Mouse (Mus musculus) ZHBTc4 (cell line): ENCODE data around the gene Gpatch8.
A peak's percentile ranks its signal among the peaks of the same experiment; 100 is the strongest.

Source experiments
- DNase-seq: peaks from one replicate; pipeline ENCODE4 v3.0.0-alpha.2; 2011; ENCODE audit warnings: low read depth, low spot score

The Gpatch8 gene

DNA sequence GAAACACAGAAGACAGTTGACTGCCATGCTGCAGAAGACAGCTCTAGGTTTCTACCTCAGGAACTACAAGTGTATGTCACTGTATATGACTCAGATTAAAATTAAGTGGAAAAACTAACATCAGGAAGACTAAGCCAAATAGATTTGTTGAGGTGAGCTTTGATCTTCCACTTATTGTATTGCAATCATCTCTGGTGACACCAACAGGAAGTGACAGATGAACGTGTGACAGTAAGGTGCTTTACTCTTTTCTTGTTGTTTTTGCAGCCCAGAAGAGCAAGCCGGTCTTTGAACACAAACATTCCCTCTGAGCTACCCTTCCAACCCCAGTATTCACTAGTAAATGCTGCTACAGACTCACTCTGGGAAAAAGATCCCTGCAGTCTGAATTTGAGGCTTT is 59.5 kb downstream of the Gpatch8 start:
- no peak for DNase-seq

DNA sequence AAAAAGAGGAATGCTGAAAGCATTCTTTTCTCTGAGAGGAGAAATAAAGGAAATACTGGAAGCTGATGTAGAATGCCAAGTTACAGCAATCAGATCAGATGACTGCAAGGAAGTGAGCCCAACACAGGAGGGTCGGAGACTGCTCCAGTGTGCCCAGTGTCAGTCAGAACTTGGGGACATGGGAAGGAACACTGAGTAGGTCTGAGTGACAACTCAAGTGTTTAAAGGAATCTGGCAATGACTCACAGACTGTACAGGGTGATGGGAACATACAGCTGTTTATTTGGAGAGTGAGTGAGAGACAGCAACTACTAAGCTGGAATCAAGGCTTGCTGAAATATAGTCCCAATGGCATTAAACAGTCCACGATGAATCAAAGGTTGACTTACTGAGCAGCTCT is 60.0 kb downstream of the Gpatch8 start:
- DNase-seq: no peak

DNA sequence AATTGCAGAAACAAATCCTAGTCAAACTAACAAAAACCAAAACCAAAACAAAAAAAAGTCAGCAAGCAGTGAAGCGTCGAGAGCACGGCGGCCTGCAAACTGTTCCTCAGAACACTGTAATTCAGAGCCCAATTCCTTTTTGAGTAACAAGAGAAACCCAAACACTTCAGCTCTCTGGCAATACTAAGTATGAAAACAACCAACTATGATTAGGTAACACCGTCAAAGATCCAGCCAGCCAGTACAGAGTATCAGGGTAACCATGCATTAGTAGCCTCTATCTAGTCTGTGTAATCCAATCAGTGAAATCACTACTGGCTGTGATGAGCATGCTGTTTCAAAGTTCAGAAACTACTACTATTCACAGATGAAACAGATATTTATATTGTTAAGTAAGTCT is 60.5 kb downstream of the Gpatch8 start:
- no peak for DNase-seq

DNA sequence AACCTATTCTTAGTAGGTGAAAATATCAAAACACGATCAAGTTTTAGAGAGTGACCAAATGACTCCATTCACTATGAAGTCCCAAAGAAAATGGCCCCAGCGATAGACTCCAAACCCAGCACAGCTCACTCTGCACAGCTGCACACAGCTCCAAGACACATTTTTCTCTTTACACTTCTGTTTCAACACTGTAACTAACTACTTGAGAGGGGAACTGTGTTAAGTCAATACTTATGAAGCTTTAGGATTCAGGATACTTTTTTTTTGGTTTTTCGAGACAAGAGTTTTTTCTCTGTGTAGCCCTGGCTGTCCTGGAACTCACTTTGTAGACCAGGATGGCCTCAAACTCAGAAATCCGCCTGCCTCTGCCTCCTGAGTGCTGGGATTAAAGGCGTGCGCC is 61.1 kb downstream of the Gpatch8 start:
- DNase-seq: no peak

DNA sequence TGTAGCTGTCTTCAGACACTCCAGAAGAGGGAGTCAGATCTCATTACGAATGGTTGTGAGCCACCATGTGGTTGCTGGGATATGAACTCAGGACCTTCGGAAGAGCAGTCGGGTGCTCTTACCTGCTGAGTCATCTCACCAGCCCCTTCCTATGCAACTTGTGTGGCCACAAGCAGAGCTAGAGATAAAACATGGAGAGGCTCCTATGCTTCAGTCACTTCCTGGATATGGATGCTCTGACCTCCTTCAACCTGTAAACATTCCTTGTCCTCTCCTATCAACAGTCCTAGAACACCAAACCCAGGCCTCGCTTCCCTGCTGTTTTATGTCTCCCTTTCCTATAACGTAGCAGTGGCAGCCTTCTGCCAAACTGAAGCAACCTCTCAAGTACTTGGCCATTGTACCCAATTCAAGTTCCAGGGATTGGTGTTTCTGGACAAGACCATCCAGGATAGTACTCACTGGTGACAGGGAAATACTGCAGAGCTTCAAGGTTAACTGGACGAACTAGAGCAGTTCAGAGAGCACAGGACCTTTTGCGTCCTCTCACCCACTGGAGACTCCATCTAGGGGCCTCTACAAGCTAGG is 62.0 kb downstream of the Gpatch8 start:
- peak; percentile 29 for DNase-seq

DNA sequence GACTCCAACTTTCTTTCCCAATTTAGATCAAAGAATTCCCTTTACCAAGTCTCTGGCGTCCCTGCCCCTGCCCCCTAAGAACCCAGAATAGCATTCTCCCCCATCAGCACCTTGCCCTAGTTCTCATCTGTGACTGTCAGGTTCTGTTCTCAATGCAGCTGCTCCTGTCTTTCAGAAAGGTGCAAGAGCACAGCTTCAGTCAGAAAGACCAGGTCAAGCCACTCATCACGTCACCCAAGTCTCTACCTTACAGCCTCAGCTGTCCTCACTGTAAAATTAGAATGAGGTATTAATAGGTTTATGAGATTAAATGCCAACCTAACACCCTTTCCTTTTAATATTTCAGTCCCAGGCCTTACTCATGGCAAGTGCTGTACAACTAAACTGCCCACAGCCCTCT is 63.0 kb downstream of the Gpatch8 start:
- no peak for DNase-seq

DNA sequence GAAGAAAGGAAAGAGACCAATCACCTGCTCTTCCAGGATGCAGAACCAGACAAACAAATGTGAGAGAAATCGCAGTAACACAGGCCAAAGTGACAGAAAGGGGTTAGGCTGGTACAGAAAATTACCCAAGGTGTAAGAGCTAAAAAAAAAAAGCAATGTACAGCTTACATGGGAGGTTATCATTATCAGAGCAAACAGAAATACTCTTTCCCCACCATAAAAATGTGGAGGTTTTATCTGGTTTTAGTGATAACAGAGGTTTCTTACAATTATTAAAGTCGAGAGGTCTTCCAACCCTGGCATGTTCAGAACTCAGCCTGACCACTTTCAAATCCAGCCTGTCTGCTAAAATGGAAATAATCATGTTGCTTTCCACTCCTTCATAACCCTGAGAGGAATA is 68.3 kb downstream of the Gpatch8 start:
- no peak for DNase-seq

DNA sequence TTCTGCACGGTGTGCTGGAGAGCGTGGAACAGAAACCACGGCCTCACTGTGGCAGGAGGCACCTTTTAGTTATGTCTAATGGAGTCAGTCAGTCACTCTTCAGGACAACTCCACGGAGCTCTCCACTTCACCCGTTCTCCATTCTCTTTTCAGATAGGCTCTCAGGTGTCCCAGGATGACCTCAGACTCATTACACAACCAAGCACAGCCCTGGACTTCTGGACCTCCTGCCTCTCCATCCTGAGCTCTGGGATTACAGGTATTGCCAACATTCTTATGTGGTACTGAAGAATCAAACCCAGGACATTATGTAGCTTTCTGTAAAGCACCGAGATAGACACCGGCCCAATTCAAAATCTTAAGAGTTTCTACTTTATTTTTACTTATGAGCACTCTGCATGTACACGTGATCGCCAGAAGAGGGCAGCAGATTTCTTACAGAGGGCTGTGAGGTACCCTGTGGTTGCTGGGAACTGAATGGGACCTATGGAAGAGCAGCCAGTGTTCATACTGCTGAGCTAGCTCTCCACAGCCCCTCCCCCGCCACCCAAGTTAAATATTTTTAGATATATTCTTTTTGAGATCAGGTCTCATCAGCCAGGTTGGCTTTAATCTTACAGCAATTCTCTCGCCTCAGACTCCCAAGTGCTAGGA is 69.3 kb downstream of the Gpatch8 start:
- peak; percentile 87 for DNase-seq

DNA sequence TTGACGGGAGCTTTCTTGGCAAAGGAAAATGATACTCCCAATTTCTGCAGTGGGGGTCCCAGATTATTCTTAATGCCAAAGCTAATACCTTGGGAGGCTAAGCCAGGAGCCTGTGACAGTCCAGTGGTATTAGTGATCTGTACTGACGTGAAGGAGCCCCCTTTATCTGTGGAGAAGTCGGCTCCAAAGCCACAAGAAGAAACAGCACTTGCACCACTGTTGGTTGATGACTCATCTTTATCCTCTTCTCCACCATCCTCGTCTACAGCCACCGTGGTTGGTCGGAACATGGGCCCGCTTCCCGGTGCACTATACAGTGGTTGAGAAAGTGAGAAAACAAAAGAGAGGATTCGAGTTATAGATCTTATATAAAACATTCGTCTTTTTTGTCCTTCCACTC is 74.4 kb downstream of the Gpatch8 start:
- DNase-seq: no peak

DNA sequence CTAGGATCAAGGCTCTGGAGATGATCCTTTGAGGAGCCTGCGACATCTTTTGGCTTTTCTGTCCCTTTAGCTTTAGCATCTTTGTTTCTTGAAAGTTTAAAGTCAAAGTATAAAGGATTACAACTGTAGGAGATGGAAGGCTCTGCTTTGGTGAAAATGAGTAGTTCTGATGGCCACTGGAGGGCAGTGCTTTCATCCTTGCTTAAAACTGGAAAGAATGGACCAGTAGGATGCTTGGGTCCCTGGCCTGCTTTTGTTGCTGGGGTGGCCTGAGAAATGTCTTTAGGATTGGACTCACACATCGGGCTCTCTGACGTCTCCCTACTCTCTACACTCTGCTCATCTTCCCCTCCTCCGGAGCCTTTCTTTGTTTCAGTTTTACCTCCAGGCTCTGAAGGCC is 75.3 kb downstream of the Gpatch8 start:
- DNase-seq: no peak

DNA sequence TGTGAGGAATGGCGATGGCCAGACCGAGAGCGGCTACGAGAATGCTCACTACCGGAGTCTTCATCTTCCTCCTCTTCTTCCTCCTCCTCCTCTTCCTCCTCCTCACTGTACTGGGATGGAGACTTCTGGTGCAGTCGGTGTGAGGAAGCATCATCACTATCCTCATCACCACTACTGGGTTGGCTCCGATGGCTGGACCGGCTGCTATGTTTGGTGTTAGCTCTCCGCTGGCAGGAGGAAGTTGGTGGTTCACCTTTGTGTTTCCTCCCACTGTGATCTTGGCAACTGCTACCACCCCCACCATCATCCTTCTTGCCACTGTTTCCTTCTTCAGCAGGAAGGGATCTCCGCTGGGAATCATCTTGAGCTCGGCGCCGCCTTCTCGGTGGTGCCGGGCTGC is 76.1 kb downstream of the Gpatch8 start:
- no peak for DNase-seq

DNA sequence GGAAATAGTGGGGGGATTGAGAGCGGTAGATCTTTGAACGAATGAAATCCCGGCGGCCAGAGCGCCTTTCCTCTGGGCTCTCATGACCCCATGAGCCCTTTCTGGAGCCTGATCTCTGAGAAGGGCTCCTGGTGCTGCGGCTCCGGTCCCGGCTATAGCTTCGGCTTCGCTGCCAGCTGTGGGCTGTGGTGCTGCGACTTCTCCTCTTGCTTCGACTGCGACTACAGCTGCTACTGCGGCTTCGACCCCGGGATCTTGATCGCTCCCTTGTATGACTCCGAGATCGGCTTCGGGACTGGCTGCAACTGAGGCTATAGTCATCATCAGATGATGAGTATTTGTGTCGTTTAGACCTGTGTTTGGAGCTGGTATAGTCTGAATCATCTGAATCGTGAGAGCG is 76.6 kb downstream of the Gpatch8 start:
- no peak for DNase-seq

DNA sequence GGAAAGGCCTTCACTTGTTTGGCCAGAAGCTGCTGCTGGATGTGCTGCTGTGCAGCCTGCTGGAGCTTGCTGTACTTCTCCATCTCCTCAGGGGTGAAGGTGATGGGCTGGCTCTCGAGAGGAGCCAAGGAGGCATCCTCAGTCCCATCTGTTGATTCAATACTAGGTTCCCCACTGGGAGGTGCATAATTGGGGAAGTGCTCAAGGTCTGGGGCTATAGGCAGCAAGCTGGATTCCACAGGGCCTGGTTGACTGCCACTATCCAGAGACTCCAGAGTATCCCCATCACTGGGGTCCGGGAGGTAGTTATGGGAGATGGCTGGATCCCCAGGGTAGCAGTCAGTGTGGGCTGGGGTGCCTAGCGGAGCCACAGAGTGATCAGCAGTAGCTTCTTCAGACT is 77.5 kb downstream of the Gpatch8 start:
- DNase-seq: no peak

DNA sequence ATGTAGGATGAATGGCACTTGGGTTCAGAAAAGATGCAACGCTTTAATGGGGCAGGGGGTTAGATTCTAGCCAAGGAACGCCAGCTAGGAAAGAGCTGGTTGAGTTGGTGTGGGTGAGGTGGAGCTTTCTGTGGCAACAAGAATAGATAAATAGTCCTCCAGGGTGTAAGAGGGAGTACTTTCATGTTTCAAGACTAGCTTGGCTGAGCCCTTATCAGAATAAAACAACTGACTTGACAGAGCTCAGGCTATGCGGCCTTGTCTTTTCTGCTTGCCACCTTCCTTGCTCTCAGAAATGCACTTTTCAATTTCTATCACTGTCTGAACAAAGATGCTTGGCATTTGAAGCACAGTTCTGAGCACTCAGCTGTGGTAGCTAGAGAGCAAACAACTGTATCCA is 81.2 kb downstream of the Gpatch8 start:
- DNase-seq: no peak

DNA sequence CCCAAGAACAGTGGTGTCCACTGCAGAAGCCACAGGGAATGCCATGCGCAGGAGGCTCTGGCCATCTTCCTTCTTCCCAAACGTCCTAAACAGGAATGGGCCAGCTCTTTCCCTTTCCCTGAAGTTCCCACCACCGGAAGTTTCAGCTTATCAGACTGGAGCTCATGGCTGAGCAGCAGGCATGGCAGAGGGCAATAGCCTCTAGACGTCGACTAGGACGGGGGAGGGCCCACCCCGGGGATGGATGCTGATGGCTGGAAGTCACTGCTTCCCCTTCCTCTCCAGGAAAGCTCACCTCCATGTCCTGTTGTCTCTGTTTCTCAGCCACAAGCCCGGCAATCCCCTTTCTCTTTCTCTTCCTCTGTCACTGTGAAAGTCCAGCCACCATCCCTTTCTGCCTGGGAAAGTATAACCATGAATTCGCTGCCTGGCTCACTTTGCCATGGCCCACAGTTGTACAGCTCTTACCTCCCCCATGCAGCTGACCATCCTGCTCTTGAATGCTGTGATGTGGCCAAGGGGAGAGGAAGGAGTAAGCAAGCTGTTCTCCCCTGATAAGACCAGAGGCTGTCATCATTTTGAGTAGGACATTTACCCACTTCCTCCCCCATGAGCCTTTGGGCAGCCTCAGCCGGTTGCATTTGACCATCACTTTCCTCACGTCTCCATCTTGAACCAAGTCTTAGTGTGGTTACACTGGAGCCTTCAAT is 86.4 kb downstream of the Gpatch8 start, which contains the start of gene Itga2b:
Gene Itga2b (minus strand): TSS at position 475 of the 710 bp plus-strand sequence.
- no peak for DNase-seq

DNA sequence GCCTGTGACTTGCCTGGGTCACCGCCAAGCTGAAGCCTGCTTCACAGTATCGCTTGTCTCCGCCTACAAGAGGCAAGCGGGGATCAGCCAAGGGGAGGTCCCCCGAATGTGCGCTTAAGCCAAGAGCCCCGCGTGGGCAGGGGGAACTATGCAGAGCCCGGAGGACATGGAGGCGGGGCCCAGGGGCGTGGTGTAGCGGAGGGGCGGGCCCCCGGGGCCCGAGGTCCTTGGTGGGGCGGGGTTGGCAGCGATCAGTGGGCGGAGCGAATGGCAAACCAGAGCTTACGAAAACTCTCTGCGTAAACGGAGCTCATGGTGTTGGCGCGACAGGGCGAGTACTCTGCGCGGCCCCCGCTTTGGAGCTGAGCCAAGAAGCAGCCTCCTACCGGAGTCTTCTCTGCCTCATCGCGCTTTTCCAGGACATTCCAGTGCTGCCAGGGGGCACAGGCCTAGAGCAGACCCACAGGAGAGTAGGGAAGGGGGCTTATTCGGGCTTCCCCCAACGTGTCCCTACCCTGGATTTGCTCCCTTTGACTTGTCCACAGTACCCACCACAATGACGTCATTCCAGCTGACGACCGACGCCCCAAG is 89.1 kb downstream of the Gpatch8 start:
- DNase-seq: peak; percentile 94

DNA sequence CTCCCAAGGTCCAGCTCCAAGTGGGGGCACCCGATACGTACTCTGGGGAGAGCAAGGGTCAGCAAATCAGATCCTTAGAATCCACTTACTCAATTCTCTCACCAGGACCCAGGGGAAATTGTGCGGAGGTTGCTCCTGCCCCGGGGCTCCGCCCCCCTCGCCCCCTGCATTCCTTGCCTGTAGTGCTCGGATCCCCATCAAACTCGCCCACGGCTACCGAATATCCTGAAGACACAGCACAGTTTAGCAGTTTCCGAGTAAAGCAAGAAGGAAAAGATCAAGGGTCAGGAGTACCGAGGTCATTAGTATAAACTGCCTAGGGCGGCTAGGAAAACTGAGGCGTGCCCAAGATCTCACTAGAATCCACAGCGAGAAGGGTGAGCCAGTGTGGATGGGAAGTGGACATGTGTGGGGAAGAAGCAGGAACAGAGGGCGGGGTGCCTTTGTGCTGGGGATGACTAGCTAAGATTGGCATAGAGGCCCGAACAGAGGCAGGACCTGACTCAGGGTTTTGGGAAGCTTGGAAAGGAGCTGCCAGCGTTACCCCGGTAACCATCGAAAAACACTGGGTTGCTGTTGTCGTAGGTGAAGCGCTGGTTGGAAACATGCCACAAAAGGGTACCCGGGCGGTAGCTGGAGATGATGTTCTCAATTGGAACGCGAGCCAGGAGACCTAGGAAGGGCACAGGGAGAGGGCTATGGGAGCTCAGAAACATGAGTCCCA is 90.3 kb downstream of the Gpatch8 start:
- DNase-seq: peak; percentile 36

DNA sequence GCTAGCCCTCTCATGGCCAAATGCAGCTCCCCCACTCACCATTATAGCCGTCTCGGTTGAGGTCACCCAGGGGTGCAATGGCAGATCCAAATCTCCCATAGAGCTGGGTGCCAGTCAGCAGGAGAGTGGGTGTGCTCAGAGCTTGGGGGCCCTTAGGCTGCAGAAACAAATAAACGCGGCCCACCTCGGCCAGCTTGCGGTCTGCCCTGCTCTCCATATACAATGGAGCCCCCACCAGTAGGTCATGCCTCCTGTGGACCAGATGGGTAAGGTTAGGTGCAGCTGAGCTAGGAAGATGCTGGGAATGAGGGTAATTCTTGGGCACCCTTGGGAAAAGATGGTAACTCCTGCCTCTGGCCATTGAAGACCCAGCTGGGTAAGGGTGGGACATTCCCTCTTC is 91.3 kb downstream of the Gpatch8 start:
- no peak for DNase-seq

DNA sequence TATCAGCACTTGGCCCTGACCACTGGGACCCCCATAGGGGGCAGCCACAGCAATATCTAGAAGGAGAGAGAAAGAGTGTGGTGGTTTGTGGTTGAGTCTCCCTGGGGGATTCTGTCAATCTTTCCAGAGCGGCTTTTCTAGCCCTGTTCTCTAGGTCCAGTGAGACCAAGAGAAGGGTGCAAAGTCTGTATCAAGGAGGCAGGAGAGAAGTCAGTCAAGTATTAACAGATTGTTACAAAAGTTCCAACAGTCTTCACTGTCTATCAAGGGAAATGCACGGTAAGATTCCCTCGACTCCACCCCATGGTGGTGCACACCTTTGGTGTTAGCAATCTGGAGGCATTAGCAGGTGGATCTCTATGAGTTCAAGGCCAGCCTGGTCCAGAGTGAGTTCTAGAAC is 94.4 kb downstream of the Gpatch8 start:
- no peak for DNase-seq

DNA sequence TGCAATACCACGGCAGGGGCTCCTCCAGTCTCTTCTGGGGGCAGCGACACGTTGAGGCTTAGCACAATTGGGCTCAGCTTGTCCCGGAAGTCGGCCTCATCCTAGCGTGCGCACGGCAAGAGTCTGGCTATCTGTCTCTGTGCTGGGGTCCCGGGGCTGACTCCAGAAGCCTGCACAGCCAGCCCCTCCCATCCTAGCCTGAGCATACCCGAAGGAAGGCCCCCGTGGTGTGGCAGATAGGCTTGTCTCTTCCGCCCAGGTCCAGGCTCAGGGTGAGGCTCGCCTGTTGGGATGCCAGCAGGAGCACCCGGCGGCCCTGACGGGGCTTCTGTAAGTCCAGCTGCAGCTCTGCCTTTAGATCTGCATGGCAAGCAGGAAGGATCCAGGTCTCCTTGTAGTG is 95.7 kb downstream of the Gpatch8 start:
- peak; percentile 39 for DNase-seq

DNA sequence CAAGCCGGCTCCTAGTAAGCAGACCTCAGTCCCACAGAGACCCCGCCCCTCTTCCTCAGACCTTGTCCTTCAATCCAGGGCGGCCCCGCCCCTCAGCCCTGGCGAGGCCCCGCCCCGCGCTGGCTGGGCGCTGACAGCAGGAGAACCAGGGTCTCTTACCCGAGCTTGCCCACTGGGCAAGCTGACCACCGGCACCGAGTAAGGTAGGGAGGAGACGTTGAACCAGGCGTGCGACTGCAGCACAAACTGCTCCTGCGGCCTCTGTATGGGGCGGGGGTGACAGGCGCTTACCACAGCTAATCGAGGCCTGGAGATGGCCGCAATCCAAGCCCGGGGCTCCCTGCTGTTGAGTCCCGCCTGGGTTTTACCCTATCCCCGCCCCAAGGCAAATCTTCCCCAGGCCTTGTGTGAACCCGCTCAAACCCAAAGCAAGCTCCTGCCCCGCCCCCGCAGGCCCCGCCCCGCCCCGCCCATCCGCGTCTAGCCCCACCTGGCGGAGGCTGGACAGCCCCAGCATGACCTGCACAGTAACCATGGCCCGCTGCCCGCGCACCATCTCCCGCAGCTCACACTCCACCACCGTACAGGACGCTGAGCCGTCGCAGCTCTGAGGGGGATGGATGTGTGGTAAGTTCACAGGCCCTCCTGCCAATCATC is 100.3 kb downstream of the Gpatch8 start:
- peak; percentile 95 for DNase-seq

DNA sequence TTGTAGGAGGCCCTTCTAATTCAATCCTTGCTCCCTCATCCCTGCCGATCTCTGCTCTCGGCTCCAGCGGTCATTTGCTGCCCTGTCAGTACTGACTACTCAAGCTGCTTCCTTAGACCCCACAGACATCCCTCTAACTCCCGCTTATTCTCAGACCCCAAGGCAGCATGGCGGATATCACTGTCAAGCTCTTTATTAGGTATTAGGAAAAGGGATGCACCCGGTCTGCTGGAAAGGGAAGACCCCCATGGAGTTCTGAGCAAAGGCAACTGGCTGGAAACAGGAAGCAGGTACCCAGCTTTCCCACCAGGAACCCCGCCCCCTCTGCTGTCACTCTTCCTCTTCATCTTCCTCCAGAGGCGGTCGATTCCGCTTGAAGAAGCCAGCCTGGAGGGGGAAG is 103.1 kb downstream of the Gpatch8 start:
- no peak for DNase-seq
